In genomic region chr9:39927975-39928836, GRCm38 (mm10) we compare ENCODE assay signal across 11 mouse cellular contexts. TPM values are rescaled to one million over a fixed set of nuclear protein-coding genes. Genes with fewer than 3 reads are reported as not detected.
"Had no signal": no experiment of that assay in that cellular context is flagged by ENCODE, and none has a peak within 500 bp of the region (broad histone marks: within the 10 kb centered on the region; RNA-seq: fewer than 3 reads in every experiment).

No protein-coding gene starts in this region.

RNA-seq across cellular contexts. Expression of gene Olfr974, which starts 9.1 kb away (rescaled TPM):
- polyA plus RNA-seq: intestine, postnatal 0 days; kidney, embryonic 16.5 days; limb, embryonic 10.5 days; limb, embryonic 14.5 days; liver, embryonic 11.5 days; liver, embryonic 15.5 days; lung, adult 2 months; lung, postnatal 0 days; testis, adult 2 months; thymus, adult 2 months; urinary bladder, adult 2 months had no signal

RNA-seq across cellular contexts. Expression of gene Olfr229, which starts 21.1 kb away (rescaled TPM):
- polyA plus RNA-seq: intestine, postnatal 0 days; kidney, embryonic 16.5 days; limb, embryonic 10.5 days; limb, embryonic 14.5 days; liver, embryonic 11.5 days; liver, embryonic 15.5 days; lung, adult 2 months; lung, postnatal 0 days; testis, adult 2 months; thymus, adult 2 months; urinary bladder, adult 2 months had no signal

RNA-seq across cellular contexts. Expression of gene Olfr975, which starts 23.6 kb away (rescaled TPM):
- polyA plus RNA-seq: intestine, postnatal 0 days; kidney, embryonic 16.5 days; limb, embryonic 10.5 days; limb, embryonic 14.5 days; liver, embryonic 11.5 days; liver, embryonic 15.5 days; lung, postnatal 0 days; thymus, adult 2 months; urinary bladder, adult 2 months had no signal

RNA-seq across cellular contexts. Expression of gene Olfr976, which starts 32.7 kb away (rescaled TPM):
- polyA plus RNA-seq: intestine, postnatal 0 days; kidney, embryonic 16.5 days; limb, embryonic 10.5 days; limb, embryonic 14.5 days; liver, embryonic 11.5 days; liver, embryonic 15.5 days; lung, adult 2 months; lung, postnatal 0 days; thymus, adult 2 months; urinary bladder, adult 2 months had no signal
